Mouse (Mus musculus) kidney, postnatal 14 days (tissue): ENCODE results near the gene Scamp3.
A peak's percentile ranks its signal among the peaks of the same experiment; 100 is the strongest.

Source experiments
- DNase-seq: peaks from one replicate; pipeline ENCODE4 v3.0.0; 2022; ENCODE audit warnings: mixed read lengths

The Scamp3 gene

GRCm38 (mm10) chr3:89163643-89164245 lies 13.5 kb upstream of the Scamp3 start:
- DNase-seq: no peak

- DNase-seq: peak; percentile 97
Observed at GRCm38 (mm10) chr3:89164506-89165267, 12.6 kb upstream of the Scamp3 start, which contains the start of gene Clk2. Gene Clk2, plus strand, starts transcription at chr3:89164795.

GRCm38 (mm10) chr3:89165268-89165870 lies 11.9 kb upstream of the Scamp3 start:
- no peak for DNase-seq

- no peak for DNase-seq
Observed at GRCm38 (mm10) chr3:89166945-89167344, 10.3 kb upstream of the Scamp3 start.

GRCm38 (mm10) chr3:89174844-89175243 lies 2.4 kb upstream of the Scamp3 start:
- no peak for DNase-seq

GRCm38 (mm10) chr3:89175544-89175943 lies 1.7 kb upstream of the Scamp3 start:
- DNase-seq: no peak

- DNase-seq: no peak
Observed at GRCm38 (mm10) chr3:89176421-89176820, 852 bp upstream of the Scamp3 start.

GRCm38 (mm10) chr3:89178107-89178385 lies 773 bp downstream of the Scamp3 start:
- no peak for DNase-seq

GRCm38 (mm10) chr3:89179056-89179455 lies 1.8 kb downstream of the Scamp3 start:
- no peak for DNase-seq

GRCm38 (mm10) chr3:89181749-89182500 lies 4.7 kb downstream of the Scamp3 start:
- DNase-seq: no peak

GRCm38 (mm10) chr3:89182531-89183057 lies 5.3 kb downstream of the Scamp3 start:
- DNase-seq: no peak

- peak; percentile 90 for DNase-seq
Observed at GRCm38 (mm10) chr3:89183058-89183958, 6.0 kb downstream of the Scamp3 start, which contains the start of gene Fam189b. Gene Fam189b, plus strand, starts transcription at chr3:89183143.

GRCm38 (mm10) chr3:89183959-89184315 lies 6.7 kb downstream of the Scamp3 start:
- DNase-seq: no peak

- DNase-seq: no peak
Observed at GRCm38 (mm10) chr3:89187197-89187596, 9.9 kb downstream of the Scamp3 start.

- no peak for DNase-seq
Observed at GRCm38 (mm10) chr3:89187690-89188477, 10.6 kb downstream of the Scamp3 start.

GRCm38 (mm10) chr3:89188478-89188875 lies 11.2 kb downstream of the Scamp3 start:
- no peak for DNase-seq

- no peak for DNase-seq
Observed at GRCm38 (mm10) chr3:89190436-89190835, 13.2 kb downstream of the Scamp3 start.

GRCm38 (mm10) chr3:89193351-89193750 lies 16.1 kb downstream of the Scamp3 start:
- DNase-seq: no peak

GRCm38 (mm10) chr3:89193853-89194252 lies 16.6 kb downstream of the Scamp3 start:
- DNase-seq: no peak

- DNase-seq: peak; percentile 93
Observed at GRCm38 (mm10) chr3:89195979-89196877, 19.0 kb downstream of the Scamp3 start.
